Mouse (Mus musculus): ENCODE results near the gene Gm44579.

Gm44579 gene

DNA sequence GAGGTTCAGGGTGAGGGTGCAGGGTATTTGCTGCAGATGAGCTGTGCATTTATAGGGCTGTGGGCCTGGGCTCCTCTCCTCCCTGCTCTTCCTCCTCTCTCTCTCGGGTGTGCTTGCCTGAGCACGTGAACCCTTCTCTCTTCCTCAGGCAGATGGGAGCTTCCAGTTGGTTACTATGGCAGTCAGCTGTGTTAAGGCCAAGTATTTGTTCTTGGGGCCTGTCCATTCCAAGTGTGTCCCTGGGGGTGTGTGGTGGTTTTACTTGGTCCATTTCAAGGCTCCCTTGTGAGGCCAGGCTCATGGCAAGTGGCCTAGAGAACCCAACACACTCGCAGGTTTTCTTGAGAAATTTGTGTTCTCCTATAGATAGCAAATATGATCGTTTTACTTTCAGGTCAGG lies at the start of gene Gm44579, which contains the start of gene Olfr287:
TSS of gene Gm44579 (minus strand) at position 101 of the 400 bp plus-strand sequence.
TSS of gene Olfr287 (minus strand) at position 180 of the 400 bp plus-strand sequence.
- DNase-seq (ENCODE audit: low spot score), result no peak

GRCm38 (mm10) chr15:98257776-98258175 lies 37.0 kb upstream of the Gm44579 start:
- no peak for DNase-seq (ENCODE audit: low spot score)

- no peak for DNase-seq (ENCODE audit: low spot score)
Observed at GRCm38 (mm10) chr15:98257193-98257592, 36.4 kb upstream of the Gm44579 start, which contains the start of gene H1fnt. Gene H1fnt (minus strand): TSS chr15:98257293.

DNA sequence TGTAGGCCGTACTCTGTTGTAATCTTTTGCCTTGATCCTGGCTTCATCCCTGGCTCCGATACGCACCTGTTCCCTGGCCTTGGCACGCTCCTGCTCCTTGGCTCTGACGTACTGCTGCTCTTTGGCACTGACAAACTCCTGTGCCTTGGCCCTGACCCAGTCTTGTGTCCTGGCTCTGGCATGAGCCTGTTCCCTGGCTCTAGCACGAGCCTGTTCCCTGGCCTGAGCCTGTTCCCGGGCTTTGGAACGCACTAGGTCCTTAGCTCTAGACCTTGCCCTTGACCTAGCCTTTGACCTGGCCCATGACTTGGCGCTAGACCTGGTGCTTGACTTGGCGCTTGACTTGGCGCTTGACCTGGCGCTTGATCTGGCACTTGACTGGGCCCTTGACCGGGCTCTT lies 35.5 kb upstream of the Gm44579 start:
- DNase-seq (ENCODE audit: low spot score), result no peak

DNA sequence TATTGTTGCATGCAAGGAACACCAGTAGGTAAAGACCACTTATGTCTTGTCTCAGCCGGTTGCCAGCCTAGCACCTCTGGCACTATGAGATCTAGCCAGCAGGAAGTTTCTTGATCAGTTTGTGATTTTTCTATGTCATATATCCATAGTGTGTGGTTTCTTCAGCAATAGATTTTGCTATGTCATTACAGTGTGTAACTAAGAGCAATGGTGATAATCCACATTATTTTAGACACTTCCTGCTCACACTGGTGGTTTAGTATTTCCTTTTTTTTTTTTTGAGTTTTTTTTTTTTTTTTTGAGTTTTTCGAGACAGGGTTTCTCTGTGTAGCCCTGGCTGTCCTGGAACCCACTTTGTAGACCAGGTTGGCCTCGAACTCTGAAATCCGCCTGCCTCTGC lies 14.7 kb upstream of the Gm44579 start:
- no peak for DNase-seq (ENCODE audit: low spot score)

DNA sequence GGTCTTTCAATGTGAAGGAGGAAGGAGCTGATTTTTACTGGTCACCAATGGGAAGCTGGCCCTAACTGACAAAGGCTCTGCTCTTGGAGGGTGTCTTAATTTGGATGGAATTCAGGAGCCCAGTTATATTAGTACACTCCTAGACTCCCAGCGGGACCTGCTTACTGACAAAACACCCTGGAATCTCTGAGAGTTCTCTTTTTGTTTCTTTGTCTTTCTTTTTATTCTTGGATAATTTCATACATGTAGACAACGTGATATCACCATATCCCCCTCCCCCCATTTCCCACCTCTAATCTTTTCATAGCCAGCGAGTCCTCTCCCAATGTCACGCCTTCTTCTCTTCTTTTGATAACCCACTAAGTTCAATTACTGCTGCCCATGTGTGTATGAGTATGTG lies 13.6 kb upstream of the Gm44579 start, which contains the start of gene Olfr286:
TSS of gene Olfr286 (minus strand) at position 101 of the 400 bp plus-strand sequence.
- DNase-seq (ENCODE audit: low spot score), result no peak

DNA sequence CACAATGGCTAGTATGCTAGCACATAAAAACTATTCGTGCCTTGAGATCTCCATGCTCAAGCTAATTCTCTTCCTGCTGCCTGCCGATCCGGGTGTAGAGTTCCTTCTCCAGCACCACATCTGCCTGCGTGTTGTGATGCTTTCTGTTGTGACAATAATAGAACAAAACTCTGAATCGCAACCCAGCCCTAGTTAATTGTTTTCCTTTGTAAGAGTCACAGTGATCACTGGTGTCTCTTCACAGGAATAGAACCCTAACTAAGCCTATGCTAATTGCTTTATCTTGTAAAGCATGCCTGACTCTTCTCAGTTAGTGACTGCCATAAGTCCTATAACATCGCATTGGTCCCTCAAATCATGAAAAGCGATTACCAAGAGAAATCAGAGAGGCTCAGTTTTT lies 5.3 kb upstream of the Gm44579 start:
- no peak for DNase-seq (ENCODE audit: low spot score)

- DNase-seq (ENCODE audit: low spot score), result no peak
Observed at GRCm38 (mm10) chr15:98225610-98226009, 4.8 kb upstream of the Gm44579 start.

DNA sequence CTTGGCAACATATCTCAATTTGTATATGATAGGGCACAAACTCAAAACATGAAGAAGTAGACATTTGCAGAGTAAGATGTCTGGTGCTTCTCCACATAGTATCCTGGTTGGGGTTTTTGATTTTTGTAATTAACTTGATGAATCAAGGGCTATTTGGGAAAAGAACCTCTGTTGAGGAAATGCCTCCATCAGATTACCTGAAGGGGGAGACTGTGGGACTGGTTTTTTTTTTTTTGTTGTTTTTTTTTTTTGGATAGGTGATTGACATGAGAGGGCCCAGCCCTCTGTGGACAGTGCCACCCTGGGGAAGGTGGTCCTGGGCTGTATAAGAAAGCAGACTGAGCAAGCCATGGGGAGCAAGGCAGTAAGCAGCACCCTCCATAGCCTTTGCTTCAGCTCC lies 1.6 kb upstream of the Gm44579 start:
- no peak for DNase-seq (ENCODE audit: low spot score)

DNA sequence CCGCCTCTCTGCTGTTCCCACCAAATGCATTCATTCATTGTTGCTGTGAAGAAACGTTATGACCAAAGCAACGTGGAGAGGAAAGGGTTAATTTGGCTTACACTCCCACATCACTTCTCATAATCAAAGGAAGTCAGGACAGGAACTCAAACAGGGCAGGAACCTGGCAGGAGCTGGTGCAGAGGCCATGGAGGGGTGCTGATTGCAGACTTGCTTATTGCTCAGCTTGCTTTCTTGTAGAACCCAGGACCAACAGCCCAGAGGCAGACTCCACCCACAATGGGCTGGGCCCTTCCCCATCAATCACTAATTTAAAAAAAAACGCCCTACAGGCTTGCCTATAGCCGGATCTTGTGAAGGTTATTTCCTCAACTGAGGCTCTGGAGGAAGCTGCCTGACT lies 6.6 kb downstream of the Gm44579 start:
- DNase-seq (ENCODE audit: low spot score), result no peak

DNA sequence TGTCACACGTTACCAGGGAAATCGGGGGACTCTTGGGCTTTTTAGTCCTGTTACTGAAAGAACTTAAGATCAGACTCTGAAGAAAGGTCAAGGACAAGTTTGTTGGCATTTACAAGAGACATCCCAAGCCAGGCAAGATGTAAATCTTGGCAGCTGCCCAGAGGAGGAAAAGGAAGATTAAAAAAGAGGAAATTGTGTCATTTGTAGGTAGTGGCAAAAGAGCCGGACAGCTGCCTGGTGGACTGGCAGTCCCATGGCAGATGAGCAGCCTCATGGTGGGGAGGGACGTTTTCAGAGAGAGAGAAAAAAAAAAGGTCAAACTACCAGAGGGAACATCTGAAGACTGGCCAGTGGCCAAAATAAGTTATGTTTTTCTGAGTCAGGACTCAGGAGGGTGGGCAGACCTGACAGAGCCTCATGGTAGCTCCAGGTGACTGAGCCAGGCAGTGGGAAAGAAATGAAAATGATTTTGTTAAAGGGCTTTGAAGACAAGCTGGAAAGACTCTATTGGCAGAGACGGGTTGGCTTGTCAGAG lies 7.4 kb downstream of the Gm44579 start:
- no peak for DNase-seq (ENCODE audit: low spot score)

DNA sequence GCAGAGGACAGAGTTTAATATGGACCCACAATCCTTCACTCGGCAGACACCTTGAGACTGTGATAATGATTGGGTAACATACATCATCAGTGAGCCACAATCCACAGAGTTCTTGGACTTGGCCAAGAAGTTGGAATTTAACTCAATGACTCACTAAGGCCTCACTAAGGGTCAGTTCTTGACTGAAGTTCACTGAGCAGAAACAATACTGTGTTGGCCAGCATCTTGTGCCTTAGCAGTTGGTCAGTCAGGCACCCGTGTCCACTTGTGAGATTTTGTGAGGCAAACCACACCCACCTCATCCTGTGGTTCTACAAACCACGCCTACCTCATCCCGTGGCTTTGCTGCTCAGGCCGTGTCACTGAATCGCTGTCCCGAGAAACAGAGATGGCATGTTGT lies 11.1 kb downstream of the Gm44579 start:
- DNase-seq (ENCODE audit: low spot score), result no peak

- DNase-seq (ENCODE audit: low spot score), result no peak
Observed at GRCm38 (mm10) chr15:98195442-98195841, 25.3 kb downstream of the Gm44579 start, which contains the start of gene Olfr288. Gene Olfr288 (minus strand): TSS chr15:98195542.

DNA sequence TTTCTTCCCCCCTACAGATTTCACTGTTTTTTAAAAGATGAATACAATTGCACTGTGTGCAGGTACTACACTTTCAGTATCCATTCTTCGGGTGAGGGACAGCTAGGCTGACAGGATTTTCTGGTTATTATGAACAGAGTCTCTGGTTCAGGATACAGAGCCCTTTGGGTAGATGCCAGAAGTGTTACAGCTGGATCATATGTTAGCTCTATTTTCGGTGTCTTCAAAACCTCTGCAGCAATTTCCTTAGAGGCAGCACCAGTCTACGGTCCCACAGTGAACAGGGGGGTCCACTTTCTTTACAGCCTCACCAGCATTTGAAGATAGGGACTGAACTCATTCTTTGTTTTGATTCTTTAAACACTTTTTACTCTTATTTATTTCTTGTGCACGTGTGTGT lies 36.3 kb downstream of the Gm44579 start:
- no peak for DNase-seq (ENCODE audit: low spot score)

GRCm38 (mm10) chr15:98181856-98182570 lies 38.8 kb downstream of the Gm44579 start:
- no peak for DNase-seq (ENCODE audit: low spot score)

DNA sequence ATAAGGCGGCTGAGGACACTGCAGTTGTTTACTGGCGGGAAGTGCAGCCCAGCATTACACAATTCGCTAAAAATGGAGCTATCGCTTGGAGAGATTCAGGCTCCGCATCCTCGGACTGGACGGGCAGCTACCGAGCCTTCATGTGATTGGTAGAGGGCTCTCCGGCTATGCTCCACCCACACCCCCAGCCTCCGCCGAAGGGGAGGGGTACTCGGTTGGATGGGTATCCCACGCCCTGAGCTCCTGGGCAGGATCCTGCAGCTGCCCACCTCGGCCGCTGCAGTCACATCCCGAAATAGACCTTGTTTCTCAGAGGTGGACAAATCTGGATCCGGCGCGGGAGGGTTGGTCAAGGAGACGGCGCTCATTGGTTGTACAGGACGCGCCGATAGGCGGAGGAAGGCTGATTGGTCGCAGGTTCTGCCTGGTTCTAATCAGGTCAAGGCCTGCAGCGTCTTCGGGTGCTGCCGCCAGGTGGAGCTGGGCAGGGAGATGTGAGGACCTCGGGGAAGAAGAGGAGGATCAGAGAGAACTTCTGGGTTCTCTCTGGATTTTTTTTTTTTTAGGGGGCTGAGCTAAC lies 39.6 kb downstream of the Gm44579 start:
- peak; percentile 90 for DNase-seq (ENCODE audit: low spot score)

DNA sequence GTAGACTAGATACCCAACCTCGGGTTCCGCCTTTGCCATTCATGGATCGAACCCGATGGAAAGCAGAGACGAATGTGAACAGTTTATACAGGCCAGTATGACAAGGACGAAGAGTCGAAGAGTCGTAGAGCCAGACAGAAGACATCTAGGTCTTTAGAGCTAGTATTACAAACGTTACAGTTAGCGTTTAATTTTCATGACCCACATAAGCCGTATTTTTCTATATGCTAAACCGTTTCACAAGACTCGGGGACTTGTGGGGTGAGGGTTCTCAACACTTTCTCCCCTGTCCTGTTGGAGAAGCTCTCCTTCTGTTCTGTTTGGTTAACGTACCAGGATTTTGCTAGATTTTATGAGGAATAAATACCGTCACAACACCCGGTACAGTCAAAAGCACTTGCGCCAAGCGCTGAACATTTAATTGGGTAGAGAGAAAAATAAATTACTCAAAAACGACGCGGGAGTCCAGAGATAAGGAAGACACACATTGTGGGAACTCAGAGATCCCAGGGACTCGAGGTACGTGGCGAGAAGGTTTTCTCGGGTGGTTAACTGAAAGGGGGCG lies 40.1 kb downstream of the Gm44579 start:
- no peak for DNase-seq (ENCODE audit: low spot score)

- DNase-seq (ENCODE audit: low spot score), result no peak
Observed at GRCm38 (mm10) chr15:98177320-98177719, 43.5 kb downstream of the Gm44579 start.

- no peak for DNase-seq (ENCODE audit: low spot score)
Observed at GRCm38 (mm10) chr15:98173821-98174220, 47.0 kb downstream of the Gm44579 start.

DNA sequence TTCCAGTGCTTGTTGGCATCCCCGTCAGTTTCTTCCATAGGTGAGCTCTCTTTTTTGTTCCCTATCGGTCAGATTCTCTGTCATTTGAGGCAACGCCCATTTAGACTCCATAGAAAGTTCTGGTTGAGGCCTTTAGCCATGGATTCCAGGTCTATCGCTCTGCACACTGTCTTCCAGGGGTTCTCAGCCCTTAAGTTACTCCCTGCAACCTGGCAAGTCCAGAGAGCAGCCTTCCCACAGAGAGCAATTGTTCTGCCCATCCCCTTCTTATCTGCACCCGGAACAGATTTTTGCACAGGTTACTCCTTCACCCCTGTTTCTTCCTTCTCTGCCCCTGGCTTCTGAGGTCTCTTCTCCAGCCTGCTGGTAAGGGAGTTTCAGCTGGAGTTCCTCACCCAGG lies 48.7 kb downstream of the Gm44579 start:
- DNase-seq (ENCODE audit: low spot score), result no peak

DNA sequence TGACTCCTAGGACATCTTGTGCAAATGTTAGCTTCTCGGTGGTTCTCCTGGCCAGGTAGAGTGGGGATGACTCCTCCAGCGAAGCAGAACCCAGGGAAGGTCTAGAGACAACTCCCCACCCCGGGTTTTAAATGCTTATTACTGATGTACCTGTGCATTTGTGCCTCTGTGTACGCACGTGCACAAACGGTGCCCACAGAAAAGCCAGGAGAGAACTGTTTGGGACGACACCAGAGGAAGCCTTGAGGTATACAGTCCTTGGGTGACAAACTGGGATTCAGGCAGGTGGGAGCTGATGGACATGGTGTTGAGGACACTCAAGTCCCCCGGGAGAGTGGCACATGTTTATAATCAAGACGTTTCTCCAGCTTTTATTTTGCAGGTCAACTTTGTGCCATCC lies 49.9 kb downstream of the Gm44579 start:
- no peak for DNase-seq (ENCODE audit: low spot score)

GRCm38 (mm10) chr15:98170365-98170764 lies 50.4 kb downstream of the Gm44579 start:
- no peak for DNase-seq (ENCODE audit: low spot score)

DNA sequence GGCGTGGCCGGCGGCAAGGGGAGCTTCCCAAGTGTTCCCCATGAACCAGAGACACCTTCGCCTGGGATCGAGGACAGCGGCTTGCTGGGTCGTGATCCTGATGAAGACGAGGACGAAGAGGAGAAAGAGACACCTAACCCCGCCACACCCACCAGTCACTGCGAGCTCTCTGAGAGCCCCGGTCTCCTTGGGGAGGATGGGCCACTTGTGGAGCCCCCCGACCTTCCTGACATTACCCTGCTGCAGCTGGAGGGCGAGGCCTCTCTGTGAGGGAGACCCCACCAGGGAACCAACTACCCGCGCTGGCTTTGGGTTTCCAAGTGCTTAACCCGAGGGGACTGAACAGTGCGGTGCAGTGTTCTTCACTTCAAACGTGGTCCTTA lies 52.2 kb downstream of the Gm44579 start:
- DNase-seq (ENCODE audit: low spot score), result no peak
